Mouse (Mus musculus) heart, postnatal 36 days (tissue): ENCODE measurements around the gene Gm2035. TPM values are rescaled to one million over a fixed set of nuclear protein-coding genes. Genes with fewer than 3 reads are reported as not detected.
"Not testable (repeated sequence)": the region's sequence is repeated elsewhere in the genome, so short reads cannot be mapped to it uniquely, and the experiment has no call there.

ENCODE experiments used
- DNase-seq, 2 experiments: peaks; one replicate each; pipeline ENCODE4 v3.0.0; 2021 to 2022
- intact Hi-C: fragments of 180-260 bp; cut with DNase I; formaldehyde crosslinking; loops from one replicate; pipeline ENCODE4 v1.15.1; 2025
- total RNA-seq, 2 experiments: library from RNA; stranded (reverse); gene quantifications; 2 replicates each; pipeline ENCODE4 v1.2.3; 2021

Gm2035 gene
- total RNA-seq, result not detected

DNA sequence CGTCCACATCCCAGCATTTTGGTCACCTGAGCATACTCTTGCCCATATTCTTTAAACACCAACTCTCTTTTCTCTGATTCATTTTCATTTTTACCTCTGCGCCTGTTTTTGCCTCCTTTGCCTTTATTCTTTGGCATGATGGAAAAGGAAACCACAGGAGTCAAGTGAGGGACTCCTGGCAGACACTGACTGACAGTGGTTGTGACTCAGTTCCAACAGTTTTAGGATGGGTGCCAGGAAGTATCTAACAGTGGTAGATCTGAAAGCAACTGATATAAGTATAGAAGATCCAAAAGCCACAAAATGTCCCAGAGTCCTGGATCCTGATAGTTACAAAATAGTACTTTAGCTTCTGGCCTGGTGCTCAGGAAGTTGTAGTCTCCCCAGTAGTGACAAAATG, at the start of gene Gm2035:
Gm2035 (minus strand) TSS at position 137 of the 400 bp plus-strand sequence.
- intact Hi-C loops, DNase-seq: not testable (repeated sequence)

DNA sequence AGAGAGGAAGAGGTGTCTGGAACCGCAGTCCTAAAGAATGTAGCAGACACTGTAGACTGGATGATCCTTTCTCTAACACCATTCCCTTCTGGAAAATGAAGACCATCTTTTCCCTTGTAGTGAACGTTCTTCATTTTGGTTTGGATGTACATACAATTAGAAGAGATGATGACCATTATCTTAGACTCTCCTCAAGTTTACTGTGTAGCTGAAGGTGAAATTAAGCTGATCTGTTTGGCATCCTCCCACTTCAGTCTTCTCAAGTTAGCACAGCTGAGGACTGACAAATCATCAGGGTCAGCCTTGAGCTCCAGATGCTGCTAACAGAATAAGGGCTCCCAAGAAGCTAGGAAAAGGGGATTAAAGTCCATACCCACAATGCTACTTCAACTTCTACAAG, 34.1 kb upstream of the Gm2035 start, which contains the start of gene Gm2042:
Gm2042 (plus strand) TSS at position 301 of the 400 bp plus-strand sequence.
- DNase-seq, intact Hi-C loops: not testable (repeated sequence)

DNA sequence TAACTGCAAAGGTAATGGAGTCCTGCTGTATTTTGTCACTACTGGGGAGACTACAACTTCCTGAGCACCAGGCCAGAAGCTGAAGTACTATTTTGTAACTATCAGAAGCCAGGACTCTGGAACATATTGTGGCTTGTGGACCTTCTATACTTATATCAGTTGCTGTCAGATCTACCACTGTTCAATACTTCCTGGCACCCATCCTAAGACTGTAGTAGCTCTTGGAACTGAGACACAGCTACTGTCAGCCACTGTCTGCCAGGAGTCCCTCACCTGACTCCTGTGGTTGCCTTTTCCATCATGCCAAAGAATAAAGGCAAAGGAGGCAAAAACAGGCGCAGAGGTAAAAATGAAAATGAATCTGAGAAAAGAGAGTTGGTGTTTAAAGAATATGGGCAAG, 24.6 kb downstream of the Gm2035 start, which contains the start of gene Gm2022:
Gm2022 (plus strand) TSS at position 301 of the 400 bp plus-strand sequence.
- DNase-seq, result not testable (repeated sequence)
- intact Hi-C loops, result loop anchor here (10.0 kb wide), 1 partner anchor 360 kb away; the partner anchor contains the start of gene Gm8332

DNA sequence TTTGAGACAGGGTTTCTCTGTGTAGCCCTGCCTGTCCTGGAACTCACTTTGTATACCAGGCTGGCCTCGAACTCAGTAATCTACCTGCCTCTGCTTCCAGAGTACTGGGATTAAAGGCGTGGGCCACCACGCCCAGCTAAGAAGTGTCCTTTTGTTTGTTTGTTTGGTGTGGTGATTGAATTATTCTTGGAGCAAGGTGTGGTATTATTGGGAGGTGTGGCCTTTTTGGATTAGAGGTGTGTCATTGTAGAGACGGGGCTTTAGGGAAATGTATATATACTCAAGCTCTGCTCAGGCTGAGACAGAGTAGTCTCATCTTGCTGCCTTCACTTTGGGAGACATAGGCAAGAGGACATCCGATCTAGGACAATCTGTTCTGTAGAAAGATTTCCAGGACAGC, 45.9 kb downstream of the Gm2035 start, which contains the start of gene Gm2016:
Gm2016 (plus strand) TSS at position 301 of the 400 bp plus-strand sequence.
- DNase-seq, intact Hi-C loops: not testable (repeated sequence)

Other genes starting within 250 kb of the Gm2035 start
- not detected for gene Gm21319, start 144.1 kb downstream of the Gm2035 start, total RNA-seq
- gene Gm21936, start 124.3 kb downstream of the Gm2035 start, total RNA-seq, result not detected
- not detected for gene BB287469, start 103.3 kb downstream of the Gm2035 start, total RNA-seq
- not detected for gene Gm2001, start 77.5 kb downstream of the Gm2035 start, total RNA-seq
- not detected for gene Gm2016, start 45.8 kb downstream of the Gm2035 start, total RNA-seq
- gene Gm2022, start 24.5 kb downstream of the Gm2035 start, total RNA-seq, result not detected
- not detected for gene Gm2042, start 34.2 kb upstream of the Gm2035 start, total RNA-seq
- not detected for gene Gm2075, start 92.0 kb upstream of the Gm2035 start, total RNA-seq
- not detected for gene Gm6803, start 98.9 kb upstream of the Gm2035 start, total RNA-seq
- not detected for gene Gm2056, start 107.1 kb upstream of the Gm2035 start, total RNA-seq
- not detected for gene Gm16368, start 163.8 kb upstream of the Gm2035 start, total RNA-seq